Mouse (Mus musculus): ENCODE results near the gene Ugt1a10. TPM values are rescaled to one million over a fixed set of nuclear protein-coding genes. Genes with fewer than 3 reads are reported as not detected.
"Not testable (repeated sequence)": the region's sequence is repeated elsewhere in the genome, so short reads cannot be mapped to it uniquely, and the experiment has no call there.

Gene Ugt1a10
- total RNA-seq, 2 experiments from 2014 or later, result not detected

- ATAC-seq (replicated peaks; ENCODE audit: poor library complexity, severe bottlenecking), result no peak
Measured at GRCm38 (mm10) chr1:88136646-88137045, 81.5 kb downstream of the Ugt1a10 start.

GRCm38 (mm10) chr1:88137264-88137663 is 82.1 kb downstream of the Ugt1a10 start:
- ATAC-seq (replicated peaks; ENCODE audit: poor library complexity, severe bottlenecking), result no peak

DNA sequence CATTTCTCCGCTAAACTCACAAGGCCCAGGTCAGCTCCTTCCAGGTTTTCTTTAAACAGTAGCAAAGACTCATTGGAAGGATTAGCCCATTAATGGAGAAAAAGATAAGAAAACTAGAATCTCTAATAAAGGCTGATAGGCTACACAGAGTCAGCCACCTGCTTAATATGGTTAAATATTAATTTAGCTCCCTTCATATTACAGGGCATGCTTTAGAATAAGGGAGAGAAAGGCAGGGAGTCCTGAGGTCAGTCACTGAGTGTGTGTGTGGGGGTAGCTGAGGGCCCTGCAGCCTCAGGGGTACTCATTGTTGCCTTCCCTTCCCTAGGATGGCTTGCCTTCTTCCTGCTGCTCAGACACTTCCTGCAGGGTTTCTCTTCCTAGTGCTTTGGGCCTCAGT is 83.0 kb downstream of the Ugt1a10 start:
- no peak for ATAC-seq (replicated peaks; ENCODE audit: poor library complexity, severe bottlenecking)

GRCm38 (mm10) chr1:88140492-88140891 is 85.3 kb downstream of the Ugt1a10 start:
- peak; percentile 42; the same call in 1 of the 2 replicates for ATAC-seq (replicated peaks; ENCODE audit: poor library complexity, severe bottlenecking)

DNA sequence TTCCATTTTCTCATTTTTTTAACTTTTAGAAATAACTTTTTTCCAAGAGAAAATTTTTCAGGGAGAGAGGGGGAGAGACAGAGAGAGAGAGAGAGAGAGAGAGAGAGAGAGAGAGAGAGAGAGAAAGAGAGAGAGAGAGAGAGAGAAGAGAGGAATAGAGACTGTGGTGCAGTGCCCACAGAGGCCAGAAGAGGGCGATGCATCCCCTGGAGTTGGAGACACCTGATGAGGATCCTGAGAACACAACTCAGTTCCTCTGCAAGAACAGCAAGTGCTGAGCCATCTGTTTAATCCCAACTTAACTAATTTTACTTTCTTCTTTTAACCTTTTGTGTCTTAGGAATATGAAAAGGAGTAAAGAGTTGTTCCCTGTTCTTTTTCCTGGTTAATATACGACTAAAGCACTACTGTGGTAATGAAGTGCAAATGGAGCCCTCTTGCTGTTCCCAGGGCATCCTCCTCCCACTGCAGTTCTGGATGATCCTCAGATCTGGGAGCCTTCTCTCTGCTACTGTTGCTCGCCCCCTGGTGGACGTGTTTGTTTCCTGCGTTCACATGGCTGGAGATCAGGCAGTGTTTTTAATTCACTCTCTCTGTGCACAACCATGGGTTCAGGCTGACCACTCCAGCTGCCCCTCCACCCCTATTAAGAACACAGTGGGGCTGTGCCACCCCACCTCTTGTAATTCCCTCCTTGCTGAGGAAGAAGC is 88.9 kb downstream of the Ugt1a10 start:
- ATAC-seq (replicated peaks; ENCODE audit: poor library complexity, severe bottlenecking), result peak; percentile 79

- not testable (repeated sequence) for ATAC-seq (replicated peaks; ENCODE audit: poor library complexity, severe bottlenecking)
Measured at GRCm38 (mm10) chr1:88145278-88145677, 90.1 kb downstream of the Ugt1a10 start.

- ATAC-seq (replicated peaks; ENCODE audit: poor library complexity, severe bottlenecking), result peak; percentile 68
Measured at GRCm38 (mm10) chr1:88150133-88150532, 94.9 kb downstream of the Ugt1a10 start.

DNA sequence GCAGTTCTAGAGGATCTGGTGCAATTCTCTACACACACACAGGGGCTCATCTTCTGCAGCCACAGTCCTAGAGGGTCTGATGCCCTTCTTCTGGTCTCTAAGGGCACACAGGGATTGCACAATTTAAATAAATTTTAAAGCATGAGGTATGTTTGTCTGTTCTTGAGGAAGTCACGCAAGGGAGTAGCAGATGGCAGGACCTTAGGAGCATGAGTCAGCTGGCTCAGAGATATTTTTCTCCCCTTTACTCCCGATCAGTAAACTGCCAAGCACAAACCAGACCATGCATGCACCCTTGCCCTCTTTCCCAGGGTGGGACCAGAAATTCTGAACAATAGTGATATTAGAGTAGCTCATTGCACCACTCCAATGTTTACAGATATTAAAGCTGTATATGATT is 103.2 kb downstream of the Ugt1a10 start:
- ATAC-seq (replicated peaks; ENCODE audit: poor library complexity, severe bottlenecking), result peak; percentile 91

DNA sequence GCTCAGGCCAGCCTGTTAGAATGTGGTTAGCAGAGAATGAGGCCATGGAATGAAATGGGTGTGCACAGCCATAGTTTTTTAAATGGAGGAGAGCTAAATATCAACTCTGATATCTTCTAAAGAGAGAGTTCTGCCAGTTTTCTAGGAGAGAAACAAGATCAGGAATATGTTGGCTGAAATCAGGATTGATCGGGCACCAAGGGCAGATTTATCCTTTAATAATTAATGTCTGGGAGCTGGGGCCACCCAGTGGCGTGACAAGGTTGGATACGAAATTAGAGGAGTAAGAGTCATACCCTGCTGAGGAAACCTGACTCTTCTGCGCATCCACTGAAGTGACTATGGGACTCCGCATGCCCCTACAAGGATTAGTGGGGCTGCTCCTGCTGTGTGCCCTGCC is 110.5 kb downstream of the Ugt1a10 start, which contains the start of gene Ugt1a5:
Ugt1a5 (plus strand) TSS at position 302 of the 400 bp plus-strand sequence.
- ATAC-seq (replicated peaks; ENCODE audit: poor library complexity, severe bottlenecking), result no peak

DNA sequence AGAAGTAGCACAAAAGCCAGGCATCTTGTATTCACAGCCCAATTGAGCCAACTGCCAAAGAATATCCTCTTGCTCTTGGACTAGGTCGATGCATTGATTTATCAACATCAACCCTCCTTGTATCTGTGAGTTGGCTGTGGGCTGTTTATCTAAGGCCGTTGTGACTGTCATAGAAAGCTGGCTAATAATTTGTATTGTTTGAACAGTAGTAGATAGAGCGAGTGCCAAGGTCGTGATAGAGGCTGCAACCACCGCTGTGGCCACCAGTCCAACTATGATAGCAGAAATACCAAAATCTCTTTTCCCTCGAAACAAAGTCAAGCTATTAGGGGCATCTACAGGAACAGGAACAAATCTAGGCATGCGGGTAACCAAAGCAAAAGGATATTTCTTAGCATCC is 117.0 kb downstream of the Ugt1a10 start:
- ATAC-seq (replicated peaks; ENCODE audit: poor library complexity, severe bottlenecking), result not testable (repeated sequence)

- no peak for ATAC-seq (replicated peaks; ENCODE audit: poor library complexity, severe bottlenecking)
Measured at GRCm38 (mm10) chr1:88179657-88180056, 124.5 kb downstream of the Ugt1a10 start.

- ATAC-seq (replicated peaks; ENCODE audit: poor library complexity, severe bottlenecking), result no peak
Measured at GRCm38 (mm10) chr1:88186325-88186935, 131.2 kb downstream of the Ugt1a10 start.

DNA sequence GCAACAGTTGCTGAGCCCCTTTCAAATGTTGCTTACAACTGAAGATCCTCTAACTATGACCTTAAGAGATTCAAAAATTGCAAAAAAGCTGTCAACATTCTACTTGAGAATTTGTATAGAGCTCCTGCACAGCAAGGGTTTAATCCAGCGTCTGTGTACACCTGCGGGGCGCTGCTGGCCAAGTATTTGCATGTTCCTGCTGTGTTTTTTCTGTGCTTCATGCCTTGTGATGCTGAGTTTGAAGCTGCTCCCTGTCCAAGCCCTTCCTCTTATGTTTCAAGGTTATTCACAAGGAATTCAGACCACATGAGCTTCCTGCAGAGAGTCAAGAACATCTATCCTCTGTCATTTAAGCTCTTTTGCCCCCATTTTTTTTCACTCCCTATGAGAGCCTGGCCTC is 136.9 kb downstream of the Ugt1a10 start:
- ATAC-seq (replicated peaks; ENCODE audit: poor library complexity, severe bottlenecking), result no peak

DNA sequence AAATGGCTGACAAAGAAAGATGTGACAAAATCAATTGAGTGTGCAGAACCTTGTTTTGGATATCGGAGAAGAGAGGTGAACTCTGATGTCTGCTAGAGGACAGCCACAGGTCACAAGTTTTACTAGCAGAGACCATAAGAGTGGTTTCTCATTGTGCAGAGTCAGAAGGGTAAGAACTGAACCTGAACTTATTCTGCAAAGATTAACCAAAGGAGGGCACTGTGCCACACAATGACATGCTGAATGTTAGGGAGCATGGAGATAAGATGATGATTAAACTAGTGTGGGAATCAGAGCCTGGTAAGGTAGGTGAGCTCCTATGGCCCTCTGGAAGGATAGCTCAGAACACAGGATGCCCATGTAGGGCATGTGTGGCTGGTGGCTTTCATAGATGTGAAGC is 140.5 kb downstream of the Ugt1a10 start:
- ATAC-seq (replicated peaks; ENCODE audit: poor library complexity, severe bottlenecking), result no peak

DNA sequence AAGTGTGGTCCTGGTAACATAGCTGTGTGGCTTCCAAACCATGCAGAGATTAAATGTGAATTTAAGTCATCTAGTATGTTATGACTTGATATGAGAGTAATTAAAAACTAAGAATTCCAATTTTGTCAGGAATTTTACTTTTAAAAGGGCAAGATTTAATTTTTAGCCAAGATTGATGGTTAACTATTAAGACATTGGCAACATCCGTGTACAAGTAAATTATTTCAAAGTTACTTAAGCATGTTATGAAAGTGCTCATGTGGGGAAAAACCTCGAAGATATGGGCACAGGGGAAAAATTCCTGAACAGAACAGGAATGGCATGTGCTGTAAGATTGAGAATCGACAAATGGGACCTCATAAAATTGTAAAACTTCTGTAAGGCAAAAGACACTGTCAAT is 142.3 kb downstream of the Ugt1a10 start:
- no peak for ATAC-seq (replicated peaks; ENCODE audit: poor library complexity, severe bottlenecking)

- ATAC-seq (replicated peaks; ENCODE audit: poor library complexity, severe bottlenecking), result no peak
Measured at GRCm38 (mm10) chr1:88199996-88200395, 144.8 kb downstream of the Ugt1a10 start.

DNA sequence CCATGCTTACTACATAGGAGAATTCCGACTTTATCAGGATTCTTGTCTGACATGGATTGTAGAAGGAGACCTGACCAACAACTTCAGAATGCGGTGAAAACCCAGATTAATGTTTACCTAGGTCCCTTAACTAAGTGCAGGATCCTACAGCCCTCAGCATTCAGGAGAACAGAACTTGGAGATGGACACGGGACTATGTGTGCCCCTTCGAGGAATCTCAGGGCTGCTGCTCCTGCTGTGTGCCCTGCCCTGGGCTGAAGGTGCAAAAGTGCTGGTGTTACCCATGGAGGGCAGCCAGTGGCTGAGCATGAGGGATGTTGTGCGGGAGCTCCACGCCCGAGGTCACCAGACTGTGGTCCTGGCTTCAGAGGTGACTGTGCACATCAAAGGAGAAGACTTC is 145.3 kb downstream of the Ugt1a10 start, which contains the start of gene Ugt1a2:
Ugt1a2 (plus strand) TSS at position 146 of the 400 bp plus-strand sequence.
- no peak for ATAC-seq (replicated peaks; ENCODE audit: poor library complexity, severe bottlenecking)

DNA sequence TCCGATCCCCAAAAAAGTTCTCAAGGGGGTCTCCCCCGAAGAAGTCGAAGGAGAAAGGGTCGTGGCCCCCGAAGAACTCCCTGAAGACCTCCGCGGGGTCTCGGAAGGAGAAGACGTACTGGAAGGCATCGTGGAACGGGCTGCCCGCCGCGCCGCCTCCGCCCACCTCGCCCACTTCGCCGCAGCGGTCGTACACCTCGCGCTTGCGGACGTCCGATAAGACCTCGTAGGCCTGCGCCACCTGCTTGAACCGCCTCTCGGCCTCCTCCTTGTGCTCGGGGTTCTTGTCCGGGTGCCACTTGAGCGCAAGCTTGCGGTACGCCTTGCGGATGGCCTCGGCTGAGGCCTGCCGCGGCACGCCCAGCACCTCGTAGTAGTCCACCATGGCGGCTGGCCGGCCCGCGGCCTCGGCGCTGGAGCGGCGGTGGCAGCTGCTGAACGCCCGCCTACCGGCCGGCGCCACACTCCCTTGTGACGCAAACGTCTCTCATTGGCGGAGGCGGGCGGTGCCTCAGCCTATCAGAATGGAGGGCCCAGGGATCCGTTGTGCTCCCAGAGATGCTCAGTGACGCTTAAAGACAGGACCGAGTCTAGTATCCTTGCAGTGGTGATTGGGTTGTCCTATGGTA is 150.2 kb downstream of the Ugt1a10 start, which contains the start of gene Dnajb3:
Dnajb3 (minus strand) TSS at position 489 of the 629 bp plus-strand sequence.
- ATAC-seq (replicated peaks; ENCODE audit: poor library complexity, severe bottlenecking), result peak; percentile 79

- ATAC-seq (replicated peaks; ENCODE audit: poor library complexity, severe bottlenecking), result no peak
Measured at GRCm38 (mm10) chr1:88206843-88207479, 151.8 kb downstream of the Ugt1a10 start.

DNA sequence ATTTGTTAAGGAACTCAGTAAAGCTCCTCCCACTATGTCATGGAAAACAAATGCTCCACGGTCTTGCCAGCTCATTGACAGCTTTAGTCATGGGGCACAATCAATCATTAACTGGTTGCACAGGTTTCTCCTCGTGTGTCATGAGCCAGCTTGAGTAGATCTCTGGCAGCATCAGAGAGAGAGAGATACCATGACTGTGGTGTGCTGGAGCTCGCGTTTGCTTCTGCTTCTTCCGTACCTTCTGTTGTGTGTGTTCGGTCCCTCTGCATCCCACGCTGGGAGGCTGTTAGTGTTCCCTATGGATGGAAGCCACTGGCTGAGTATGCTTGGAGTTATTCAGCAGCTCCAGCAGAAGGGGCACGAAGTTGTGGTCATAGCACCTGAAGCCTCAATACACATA is 156.6 kb downstream of the Ugt1a10 start, which contains the start of gene Ugt1a1:
Ugt1a1 (plus strand) TSS at position 148 of the 400 bp plus-strand sequence.
- ATAC-seq (replicated peaks; ENCODE audit: poor library complexity, severe bottlenecking), result 0 out of 2 replicates have a peak, but pooled peaks have one; percentile 5
